Mouse (Mus musculus): ENCODE measurements around the gene Stoml3. TPM values are rescaled to one million over a fixed set of nuclear protein-coding genes. Genes with fewer than 3 reads are reported as not detected.

Stoml3 gene
- polyA plus RNA-seq, 1 experiment from 2014 or later: not detected

DNA sequence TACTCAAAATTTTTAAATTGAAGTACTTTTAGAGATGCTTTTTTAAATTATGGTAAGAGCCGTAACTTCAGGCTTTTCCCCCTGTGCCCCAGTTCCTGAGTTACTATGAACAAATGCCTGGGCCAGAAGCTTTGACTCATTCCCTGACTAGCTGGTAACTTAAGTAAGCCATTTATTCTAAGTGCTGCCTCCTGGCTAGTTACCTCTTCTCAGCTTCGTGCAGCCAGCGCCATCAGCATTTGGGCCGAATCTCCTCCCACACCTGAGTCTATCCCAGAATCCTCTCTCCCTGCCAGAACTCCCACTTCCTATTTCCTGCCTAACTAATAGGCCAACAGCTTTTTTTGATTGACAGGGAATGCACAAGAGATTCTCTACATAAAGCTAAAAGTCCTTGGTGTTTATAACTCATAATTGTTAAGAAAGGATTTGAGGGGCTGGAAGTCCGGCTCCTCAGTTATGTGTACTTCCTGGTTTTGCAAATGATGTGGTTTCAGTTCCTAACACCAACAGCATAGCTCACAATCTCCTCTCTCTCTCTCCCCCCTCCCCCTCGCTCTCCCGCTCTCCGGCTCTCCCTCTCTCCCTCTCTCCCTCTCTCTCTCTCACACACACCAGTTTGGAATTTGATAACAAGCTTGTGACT, 4.9 kb upstream of the Stoml3 start:
- Histone ChIP-seq H3K36me3 (peaks cover 48% of the 10 kb centered on the region), H3K9me3 (replicated peaks) (no peaks in the 10 kb centered on the region), H3K4me1 (no peaks in the 10 kb centered on the region), H3K4me3 (no peak overlapping the region), H3K27ac (replicated peaks) (no peak overlapping the region), H3K27me3 (ENCODE audit: low read depth, poor library complexity, severe bottlenecking) (no peaks in the 10 kb centered on the region)
- WGBS: 91% methylated on average over 8 of the region's 8 CpGs
- no peak for DNase-seq (ENCODE audit: low spot score)

DNA sequence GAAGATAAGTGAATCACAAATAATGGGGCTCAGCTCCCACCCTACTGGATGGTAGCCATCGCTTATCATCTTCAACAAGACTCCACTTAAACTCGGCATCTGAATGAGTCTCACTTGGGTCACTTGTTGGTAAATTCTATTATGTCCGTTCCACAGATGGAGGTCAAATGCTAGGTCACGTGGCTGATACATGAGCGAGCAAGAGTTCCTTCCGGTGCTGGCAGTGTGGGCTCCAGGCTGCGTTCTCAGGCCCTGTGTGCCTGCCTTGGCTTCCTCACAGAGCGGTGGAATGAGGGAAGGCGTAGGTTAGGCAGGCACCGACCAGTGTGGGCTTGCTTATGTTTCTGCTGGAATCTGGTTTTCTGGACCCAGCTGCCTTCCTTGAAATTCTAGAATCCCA, 1.9 kb upstream of the Stoml3 start:
- WGBS: 83% methylated on average over 10 of the region's 10 CpGs
- no peak overlapping the region for H3K27ac ChIP-seq (replicated peaks)

GRCm38 (mm10) chr3:53486996-53487576, 1.4 kb upstream of the Stoml3 start:
- no peak overlapping the region for H3K27ac ChIP-seq (replicated peaks)
- no peaks in the 10 kb centered on the region for H3K27me3 ChIP-seq (ENCODE audit: low read depth, poor library complexity, severe bottlenecking)
- H3K4me1 ChIP-seq: no peaks in the 10 kb centered on the region
- WGBS: 72% methylated on average over 9 of the region's 9 CpGs
- no peak overlapping the region for H3K4me3 ChIP-seq
- peaks cover 13% of the 10 kb centered on the region for H3K36me3 ChIP-seq
- DNase-seq (ENCODE audit: low spot score): no peak
- H3K9me3 ChIP-seq (replicated peaks): no peaks in the 10 kb centered on the region

More for the DNA sequence above, 1.9 kb upstream of the Stoml3 start:
- no peaks in the 10 kb centered on the region for H3K4me1 ChIP-seq
- H3K27me3 ChIP-seq (ENCODE audit: low read depth, poor library complexity, severe bottlenecking): no peaks in the 10 kb centered on the region
- peaks cover 18% of the 10 kb centered on the region for H3K36me3 ChIP-seq
- H3K4me3 ChIP-seq: no peak overlapping the region
- no peak for DNase-seq (ENCODE audit: low spot score)
- no peaks in the 10 kb centered on the region for H3K9me3 ChIP-seq (replicated peaks)

- 90% methylated on average over 6 of the region's 6 CpGs for WGBS
These were observed 10.0 kb downstream of the Stoml3 start for GRCm38 (mm10) chr3:53498351-53498905.

GRCm38 (mm10) chr3:53502428-53502827, 14.0 kb downstream of the Stoml3 start:
- Histone ChIP-seq H3K4me1 (no peaks in the 10 kb centered on the region), H3K9me3 (replicated peaks) (no peaks in the 10 kb centered on the region), H3K27ac (replicated peaks) (no peak overlapping the region), H3K36me3 (no peaks in the 10 kb centered on the region), H3K4me3 (no peak overlapping the region), H3K27me3 (ENCODE audit: low read depth, poor library complexity, severe bottlenecking) (no peaks in the 10 kb centered on the region)
- no peak for DNase-seq (ENCODE audit: low spot score)
- WGBS: 81% methylated on average over 6 of the region's 6 CpGs

More at GRCm38 (mm10) chr3:53498351-53498905, 10.0 kb downstream of the Stoml3 start:
- H3K27me3 ChIP-seq (ENCODE audit: low read depth, poor library complexity, severe bottlenecking): no peaks in the 10 kb centered on the region
- H3K4me3 ChIP-seq: no peak overlapping the region
- no peaks in the 10 kb centered on the region for H3K4me1 ChIP-seq
- H3K27ac ChIP-seq (replicated peaks): no peak overlapping the region
- H3K36me3 ChIP-seq: no peaks in the 10 kb centered on the region
- H3K9me3 ChIP-seq (replicated peaks): no peaks in the 10 kb centered on the region
- DNase-seq (ENCODE audit: low spot score): no peak

GRCm38 (mm10) chr3:53513096-53513495, 24.6 kb downstream of the Stoml3 start:
- Histone ChIP-seq H3K4me3 (no peak overlapping the region), H3K36me3 (peaks cover 7% of the 10 kb centered on the region; the same call in 1 of the 2 replicates), H3K27ac (replicated peaks) (no peak overlapping the region), H3K27me3 (ENCODE audit: low read depth, poor library complexity, severe bottlenecking) (no peaks in the 10 kb centered on the region), H3K9me3 (replicated peaks) (no peaks in the 10 kb centered on the region), H3K4me1 (no peaks in the 10 kb centered on the region)
- no peak for DNase-seq (ENCODE audit: low spot score)
- 74% methylated on average over 5 of the region's 5 CpGs for WGBS

GRCm38 (mm10) chr3:53514221-53515065, 26.0 kb downstream of the Stoml3 start:
- WGBS: 83% methylated on average over 4 of the region's 4 CpGs
- Histone ChIP-seq H3K9me3 (replicated peaks) (no peaks in the 10 kb centered on the region), H3K4me1 (no peaks in the 10 kb centered on the region), H3K4me3 (no peak overlapping the region), H3K27ac (replicated peaks) (no peak overlapping the region), H3K27me3 (ENCODE audit: low read depth, poor library complexity, severe bottlenecking) (no peaks in the 10 kb centered on the region), H3K36me3 (peaks cover 12% of the 10 kb centered on the region)
- no peak for DNase-seq (ENCODE audit: low spot score)

GRCm38 (mm10) chr3:53522794-53523193, 34.3 kb downstream of the Stoml3 start:
- H3K4me1 ChIP-seq: 0 out of 2 replicates have a peak, but pooled peaks cover 3% of the 10 kb centered on the region
- no peaks in the 10 kb centered on the region for H3K27me3 ChIP-seq (ENCODE audit: low read depth, poor library complexity, severe bottlenecking)
- no peaks in the 10 kb centered on the region for H3K9me3 ChIP-seq (replicated peaks)
- no peak for DNase-seq (ENCODE audit: low spot score)
- H3K4me3 ChIP-seq: no peak overlapping the region
- no peak overlapping the region for H3K27ac ChIP-seq (replicated peaks)
- 91% methylated on average over 10 of the region's 10 CpGs for WGBS
- H3K36me3 ChIP-seq: peaks cover 11% of the 10 kb centered on the region

- Histone ChIP-seq H3K27me3 (ENCODE audit: low read depth, poor library complexity, severe bottlenecking) (no peaks in the 10 kb centered on the region), H3K27ac (replicated peaks) (no peak overlapping the region), H3K9me3 (replicated peaks) (no peaks in the 10 kb centered on the region), H3K4me3 (peak overlapping the region; percentile 39), H3K4me1 (0 out of 2 replicates have a peak, but pooled peaks cover 3% of the 10 kb centered on the region), H3K36me3 (no peaks in the 10 kb centered on the region)
- DNase-seq (ENCODE audit: low spot score): peak; percentile 64
- 35% methylated on average over 21 of the region's 21 CpGs for WGBS
These were observed 37.3 kb downstream of the Stoml3 start for GRCm38 (mm10) chr3:53525737-53526136.

- H3K36me3 ChIP-seq: peaks cover 7% of the 10 kb centered on the region; the same call in 1 of the 2 replicates
- no peaks in the 10 kb centered on the region for H3K9me3 ChIP-seq (replicated peaks)
- DNase-seq (ENCODE audit: low spot score): no peak
- 0 out of 2 replicates have a peak, but pooled peaks cover 3% of the 10 kb centered on the region for H3K4me1 ChIP-seq
- H3K27me3 ChIP-seq (ENCODE audit: low read depth, poor library complexity, severe bottlenecking): no peaks in the 10 kb centered on the region
- no peak overlapping the region for H3K27ac ChIP-seq (replicated peaks)
- WGBS: 91% methylated on average over 6 of the region's 6 CpGs
- H3K4me3 ChIP-seq: no peak overlapping the region
These were observed 41.9 kb downstream of the Stoml3 start for GRCm38 (mm10) chr3:53530305-53530704.

DNA sequence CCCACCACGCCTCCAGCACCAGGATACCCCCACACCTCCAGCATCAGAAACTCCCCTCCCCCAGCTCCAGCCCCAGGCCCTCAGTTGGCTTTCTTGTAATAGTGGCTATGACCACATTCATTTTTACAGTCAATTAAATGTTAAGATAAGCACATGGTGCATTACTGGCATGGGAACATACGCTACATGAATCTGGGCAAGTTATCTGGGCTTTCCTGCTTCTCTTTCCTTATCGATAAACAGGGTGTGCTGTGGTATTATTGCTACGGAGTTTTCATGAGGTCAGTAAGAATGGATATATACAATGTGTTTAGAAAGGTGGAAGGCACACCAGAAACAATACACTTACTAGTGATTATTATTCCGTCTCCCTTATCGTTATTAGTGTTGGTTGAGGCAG, 43.6 kb downstream of the Stoml3 start:
- Histone ChIP-seq H3K27ac (replicated peaks) (no peak overlapping the region), H3K9me3 (replicated peaks) (no peaks in the 10 kb centered on the region), H3K4me3 (no peak overlapping the region), H3K27me3 (ENCODE audit: low read depth, poor library complexity, severe bottlenecking) (no peaks in the 10 kb centered on the region), H3K4me1 (no peaks in the 10 kb centered on the region), H3K36me3 (peaks cover 21% of the 10 kb centered on the region)
- 90% methylated on average over 6 of the region's 6 CpGs for WGBS
- no peak for DNase-seq (ENCODE audit: low spot score)

- Histone ChIP-seq H3K9me3 (replicated peaks) (no peaks in the 10 kb centered on the region), H3K4me1 (peaks cover 19% of the 10 kb centered on the region), H3K27ac (replicated peaks) (no peak overlapping the region), H3K4me3 (no peak overlapping the region), H3K36me3 (peaks cover 14% of the 10 kb centered on the region; the same call in 1 of the 2 replicates), H3K27me3 (ENCODE audit: low read depth, poor library complexity, severe bottlenecking) (no peaks in the 10 kb centered on the region)
- WGBS: 85% methylated on average over 7 of the region's 7 CpGs
- no peak for DNase-seq (ENCODE audit: low spot score)
These were observed 64.2 kb downstream of the Stoml3 start for GRCm38 (mm10) chr3:53552691-53553090.
